Mouse (Mus musculus): ENCODE data around the gene Spic. TPM values are rescaled to one million over a fixed set of nuclear protein-coding genes. Genes with fewer than 3 reads are reported as not detected.

The Spic gene
- total RNA-seq, 2 experiments from 2014 or later = not detected

GRCm38 (mm10) chr10:88626176-88626575 is 58.6 kb downstream of the Spic start:
- no peak for TF ChIP-seq CTCF (conservative IDR thresholded peaks at IDR 0.05)
- Histone ChIP-seq H3K27ac (no peak overlapping the region), H3K4me3 (no peak overlapping the region)
- DNase-seq (ENCODE audit: low spot score in 2 of 2) = no peak

Other genes starting within 250 kb of the Spic start
- 1 to 10 TPM in 1 of 2 experiments, under 1 TPM in 1; 0.44 to 1.4 TPM for gene Sycp3, start 225.4 kb downstream of the Spic start, total RNA-seq (2021)
- 10 to 100 TPM; 42.2 to 44.9 TPM for gene Chpt1, start 180.9 kb downstream of the Spic start, total RNA-seq (2021)
- 1 to 10 TPM in 1 of 2 experiments, under 1 TPM in 1; 0.82 to 1.4 TPM for gene Mybpc1, start 79.9 kb downstream of the Spic start, total RNA-seq (2021)
- 100 to 1,000 TPM; 132 TPM for gene Arl1, start 45.8 kb upstream of the Spic start, total RNA-seq (2021)
- gene Utp20, start 141.8 kb upstream of the Spic start, total RNA-seq (2021) = 10 to 100 TPM; 24.6 to 27.7 TPM
- not detected for gene Slc5a8, start 201.0 kb upstream of the Spic start, total RNA-seq (2021)

All from layer of hippocampus, adult 2 months (tissue).